8 mouse cellular contexts compared by ENCODE assay signal in the genomic region with DNA sequence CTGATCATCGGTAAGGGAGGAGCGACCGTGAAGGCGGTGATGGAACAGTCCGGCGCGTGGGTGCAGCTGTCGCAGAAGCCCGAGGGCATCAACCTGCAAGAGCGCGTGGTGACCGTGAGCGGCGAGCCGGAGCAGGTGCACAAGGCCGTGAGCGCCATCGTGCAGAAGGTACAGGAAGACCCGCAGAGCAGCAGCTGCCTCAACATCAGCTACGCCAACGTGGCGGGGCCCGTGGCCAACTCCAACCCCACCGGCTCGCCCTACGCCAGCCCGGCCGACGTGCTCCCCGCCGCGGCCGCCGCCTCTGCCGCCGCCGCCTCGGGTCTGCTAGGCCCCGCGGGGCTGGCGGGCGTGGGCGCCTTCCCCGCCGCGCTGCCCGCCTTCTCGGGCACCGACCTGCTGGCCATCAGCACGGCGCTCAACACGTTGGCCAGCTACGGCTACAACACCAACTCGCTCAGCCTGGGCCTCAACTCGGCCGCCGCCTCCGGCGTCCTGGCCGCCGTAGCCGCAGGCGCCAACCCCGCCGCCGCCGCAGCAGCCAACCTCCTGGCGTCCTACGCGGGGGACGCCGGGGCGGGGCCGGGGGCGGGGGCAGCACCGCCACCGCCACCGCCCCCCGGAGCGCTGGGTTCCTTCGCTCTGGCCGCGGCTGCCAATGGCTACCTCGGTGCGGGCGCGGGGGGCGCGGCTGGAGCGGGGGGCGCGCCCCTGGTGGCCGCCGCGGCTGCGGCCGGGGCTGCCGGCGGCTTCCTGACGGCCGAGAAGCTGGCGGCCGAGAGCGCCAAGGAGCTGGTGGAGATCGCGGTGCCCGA. TPM values are rescaled to one million over a fixed set of nuclear protein-coding genes. Genes with fewer than 3 reads are reported as not detected.
DNase-seq lines count a peak whose midpoint lies in the region; ATAC-seq and TF ChIP-seq lines count a peak whose summit lies in the region.

No protein-coding gene starts in this region.

- no peak overlapping the region for H3K27ac ChIP-seq in ES-Bruce4 (ENCODE audit: insufficient read depth, low read length)
- no peak overlapping the region for H3K27ac ChIP-seq in embryonic facial prominence, embryonic 15.5 days (replicated peaks)
- H3K27ac ChIP-seq in heart, embryonic 16.5 days (ENCODE audit: low read length) = peak overlapping the region; percentile 25; the same call in 1 of the 2 replicates
- H3K27ac ChIP-seq in kidney, postnatal 0 days = no peak overlapping the region
- H3K27ac ChIP-seq in liver, postnatal 0 days (ENCODE audit: low read depth) = no peak overlapping the region
- H3K27ac ChIP-seq in neural tube, embryonic 15.5 days (replicated peaks) = peak overlapping the region; percentile 71

- H3K4me3 ChIP-seq in ES-Bruce4 (ENCODE audit: low read depth, low read length) = peak overlapping the region; percentile 68
- peak overlapping the region; percentile 60 for H3K4me3 ChIP-seq in embryonic facial prominence, embryonic 15.5 days (replicated peaks)
- peak overlapping the region; percentile 70 for H3K4me3 ChIP-seq in heart, embryonic 16.5 days (ENCODE audit: low read length)
- H3K4me3 ChIP-seq in kidney, postnatal 0 days (replicated peaks; ENCODE audit: low read depth, low read length) = peak overlapping the region; percentile 53
- peak overlapping the region; percentile 47 for H3K4me3 ChIP-seq in liver, postnatal 0 days (ENCODE audit: low read depth, low read length)
- peak overlapping the region; percentile 34 for H3K4me3 ChIP-seq in neural tube, embryonic 15.5 days (replicated peaks)

- peak; percentile 76 for ATAC-seq in embryonic facial prominence, embryonic 15.5 days (ENCODE audit: insufficient number of reproducible peaks, low FRiP score, low TSS enrichment, low read depth)
- ATAC-seq in heart, embryonic 16.5 days (replicated peaks; ENCODE audit: extremely low read depth, insufficient read depth, low FRiP score) = peak; percentile 87
- peak; percentile 72 for ATAC-seq in kidney, postnatal 0 days (replicated peaks; ENCODE audit: low FRiP score, low read depth)
- ATAC-seq in liver, postnatal 0 days = peak; percentile 74
- ATAC-seq in neural tube, embryonic 15.5 days (ENCODE audit: low FRiP score) = peak; percentile 48

- H3K36me3 ChIP-seq in ES-Bruce4 (ENCODE audit: control insufficient read depth, insufficient read depth, low read length, poor library complexity, severe bottlenecking) = no peaks in the 10 kb centered on the region
- no peaks in the 10 kb centered on the region for H3K36me3 ChIP-seq in embryonic facial prominence, embryonic 15.5 days
- H3K36me3 ChIP-seq in heart, embryonic 16.5 days (ENCODE audit: control insufficient read depth, insufficient read depth) = no peaks in the 10 kb centered on the region
- no peaks in the 10 kb centered on the region for H3K36me3 ChIP-seq in kidney, postnatal 0 days (ENCODE audit: insufficient read depth, low read length)
- H3K36me3 ChIP-seq in liver, postnatal 0 days (replicated peaks; ENCODE audit: insufficient read depth, low read length) = no peaks in the 10 kb centered on the region
- peaks cover 25% of the 10 kb centered on the region for H3K36me3 ChIP-seq in neural tube, embryonic 15.5 days

- H3K27me3 ChIP-seq in ES-Bruce4 (ENCODE audit: control insufficient read depth, insufficient read depth, low read length, poor library complexity, severe bottlenecking) = no peaks in the 10 kb centered on the region; the same call in 1 of the 2 replicates
- peaks cover 68% of the 10 kb centered on the region for H3K27me3 ChIP-seq in embryonic facial prominence, embryonic 15.5 days
- peaks cover 52% of the 10 kb centered on the region for H3K27me3 ChIP-seq in heart, embryonic 16.5 days (ENCODE audit: control insufficient read depth, insufficient read depth, low read length)
- peaks cover 32% of the 10 kb centered on the region for H3K27me3 ChIP-seq in kidney, postnatal 0 days (ENCODE audit: insufficient read depth, low read length)
- peaks cover 64% of the 10 kb centered on the region for H3K27me3 ChIP-seq in liver, postnatal 0 days (ENCODE audit: insufficient read depth, low read length)
- no peaks in the 10 kb centered on the region for H3K27me3 ChIP-seq in neural tube, embryonic 15.5 days (replicated peaks)

- DNase-seq in adrenal gland, postnatal 36 days = peak; percentile 80 to 86
- peak; percentile 69 for DNase-seq in kidney, postnatal 0 days (ENCODE audit: low spot score)
- DNase-seq in liver, postnatal 0 days = peak; percentile 58
- DNase-seq in urinary bladder, postnatal 25 days (ENCODE audit: low spot score) = peak; percentile 27

- peaks cover 4% of the 10 kb centered on the region for H3K4me1 ChIP-seq in ES-Bruce4 (ENCODE audit: control insufficient read depth, insufficient read depth, low read length)
- H3K4me1 ChIP-seq in embryonic facial prominence, embryonic 15.5 days = peaks cover 17% of the 10 kb centered on the region
- peaks cover 6% of the 10 kb centered on the region for H3K4me1 ChIP-seq in heart, embryonic 16.5 days (ENCODE audit: control insufficient read depth, insufficient read depth, low read length)
- H3K4me1 ChIP-seq in kidney, postnatal 0 days (replicated peaks; ENCODE audit: insufficient read depth, low read length) = peaks cover 12% of the 10 kb centered on the region; the same call in 1 of the 2 replicates
- peaks cover 11% of the 10 kb centered on the region; the same call in 1 of the 2 replicates for H3K4me1 ChIP-seq in liver, postnatal 0 days (ENCODE audit: insufficient read depth)
- H3K4me1 ChIP-seq in neural tube, embryonic 15.5 days = peaks cover 44% of the 10 kb centered on the region

- H3K9ac ChIP-seq in ES-Bruce4 (ENCODE audit: low read depth, poor library complexity, severe bottlenecking) = peak overlapping the region; percentile 68
- peak overlapping the region; percentile 51 for H3K9ac ChIP-seq in embryonic facial prominence, embryonic 15.5 days
- H3K9ac ChIP-seq in heart, embryonic 16.5 days (ENCODE audit: low read length) = peak overlapping the region; percentile 78
- H3K9ac ChIP-seq in kidney, postnatal 0 days (ENCODE audit: low read depth, low read length) = peak overlapping the region; percentile 54; the same call in 1 of the 2 replicates
- peak overlapping the region; percentile 26; the same call in 1 of the 2 replicates for H3K9ac ChIP-seq in liver, postnatal 0 days (replicated peaks)
- peak overlapping the region; percentile 38 for H3K9ac ChIP-seq in neural tube, embryonic 15.5 days (replicated peaks)

- TF ChIP-seq EP300 in ES-Bruce4 (IDR thresholded peaks at IDR 0.05; ENCODE audit: insufficient read depth, low read depth, low read length) = no peak
- no peak for TF ChIP-seq EP300 in liver, postnatal 0 days (IDR thresholded peaks at IDR 0.05; ENCODE audit: low read depth)

- no peaks in the 10 kb centered on the region for H3K9me3 ChIP-seq in ES-Bruce4 (replicated peaks; ENCODE audit: control insufficient read depth, insufficient read depth, low read length, poor library complexity, severe bottlenecking)
- H3K9me3 ChIP-seq in embryonic facial prominence, embryonic 15.5 days (replicated peaks) = no peaks in the 10 kb centered on the region
- H3K9me3 ChIP-seq in heart, embryonic 16.5 days (replicated peaks; ENCODE audit: control insufficient read depth, low read length) = no peaks in the 10 kb centered on the region
- no peaks in the 10 kb centered on the region for H3K9me3 ChIP-seq in kidney, postnatal 0 days (replicated peaks; ENCODE audit: low read length)
- no peaks in the 10 kb centered on the region for H3K9me3 ChIP-seq in liver, postnatal 0 days (ENCODE audit: low read length)
- H3K9me3 ChIP-seq in neural tube, embryonic 15.5 days (replicated peaks) = no peaks in the 10 kb centered on the region

- WGBS in embryonic facial prominence, embryonic 15.5 days = under 1% methylated on average over 84 of the region's 107 CpGs
- 1% methylated on average over 83 of the region's 107 CpGs for WGBS in heart, embryonic 16.5 days
- 1% methylated on average over 94 of the region's 107 CpGs for WGBS in kidney, postnatal 0 days
- WGBS in liver, postnatal 0 days (ENCODE audit: insufficient replicate concordance) = 1% methylated on average over 77 of the region's 107 CpGs
- WGBS in neural tube, embryonic 15.5 days = 3% methylated on average over 77 of the region's 107 CpGs

- peak overlapping the region; percentile 98 for H3K4me2 ChIP-seq in embryonic facial prominence, embryonic 15.5 days (replicated peaks)
- H3K4me2 ChIP-seq in heart, embryonic 16.5 days (ENCODE audit: low read depth, low read length) = peak overlapping the region; percentile 99
- peak overlapping the region; percentile 98 for H3K4me2 ChIP-seq in kidney, postnatal 0 days (ENCODE audit: low read length)
- peak overlapping the region; percentile 88 for H3K4me2 ChIP-seq in liver, postnatal 0 days (ENCODE audit: low read depth, low read length)
- peak overlapping the region; percentile 62 for H3K4me2 ChIP-seq in neural tube, embryonic 15.5 days

- no peak for TF ChIP-seq POLR2A in ES-Bruce4 (IDR thresholded peaks at IDR 0.05; ENCODE audit: insufficient read depth, low read length)

- no peak for TF ChIP-seq CTCF in ES-Bruce4 (IDR thresholded peaks at IDR 0.05; ENCODE audit: low read depth, low read length)
- TF ChIP-seq CTCF in kidney, postnatal 0 days (IDR thresholded peaks at IDR 0.05; ENCODE audit: low read depth) = no peak; the same call in 1 of the 2 replicates
- no peak for TF ChIP-seq CTCF in liver, postnatal 0 days (IDR thresholded peaks at IDR 0.05; ENCODE audit: low read depth)

RNA-seq across cellular contexts. Expression of gene Nanos2, which starts 29.4 kb away (rescaled TPM):
- not detected in 2 replicates for polyA plus RNA-seq in ES-Bruce4 (2011; ENCODE audit: insufficient read depth, insufficient read length, low read depth, missing spikeins)
- not detected for total RNA-seq in adrenal gland, postnatal 36 days (2021)
- polyA plus RNA-seq in embryonic facial prominence, embryonic 15.5 days (2015; fragmentation: Nextera tagmentation; extraction: Ambion mirVana) = not detected in 2 replicates
- not detected in 2 replicates for polyA plus RNA-seq in heart, embryonic 16.5 days (2015; fragmentation: Nextera tagmentation; extraction: Ambion mirVana)
- 0.09 TPM in 1 of 2 replicates, not detected in the other for polyA plus RNA-seq in kidney, postnatal 0 days (2015; fragmentation: Nextera tagmentation; extraction: Ambion mirVana)
- polyA plus RNA-seq in liver, postnatal 0 days (2015; fragmentation: Nextera tagmentation; extraction: Ambion mirVana) = not detected in 2 replicates
- 0.84 and 0.93 TPM in 2 replicates for polyA plus RNA-seq in neural tube, embryonic 15.5 days (2015; fragmentation: Nextera tagmentation; extraction: Ambion mirVana)

RNA-seq across cellular contexts. Expression of gene Nova2, which starts 32.1 kb away (rescaled TPM):
- polyA plus RNA-seq in ES-Bruce4 (2011; ENCODE audit: insufficient read depth, insufficient read length, low read depth, missing spikeins) = 7.5 TPM in 2 replicates
- total RNA-seq in adrenal gland, postnatal 36 days (2021) = 1 to 10 TPM; 3.7 to 5.4 TPM
- 0.56 and 0.60 TPM in 2 replicates for polyA plus RNA-seq in embryonic facial prominence, embryonic 15.5 days (2015; fragmentation: Nextera tagmentation; extraction: Ambion mirVana)
- 0.64 and 0.82 TPM in 2 replicates for polyA plus RNA-seq in heart, embryonic 16.5 days (2015; fragmentation: Nextera tagmentation; extraction: Ambion mirVana)
- polyA plus RNA-seq in kidney, postnatal 0 days (2015; fragmentation: Nextera tagmentation; extraction: Ambion mirVana) = 0.55 and 0.58 TPM in 2 replicates
- polyA plus RNA-seq in liver, postnatal 0 days (2015; fragmentation: Nextera tagmentation; extraction: Ambion mirVana) = 0.08 and 0.12 TPM in 2 replicates
- 9.4 and 10.6 TPM in 2 replicates for polyA plus RNA-seq in neural tube, embryonic 15.5 days (2015; fragmentation: Nextera tagmentation; extraction: Ambion mirVana)

RNA-seq across cellular contexts. Expression of gene Mypop, which starts 33.3 kb away (rescaled TPM):
- polyA plus RNA-seq in ES-Bruce4 (2011; ENCODE audit: insufficient read depth, insufficient read length, low read depth, missing spikeins) = 4.0 and 5.5 TPM in 2 replicates
- total RNA-seq in adrenal gland, postnatal 36 days (2021) = 10 to 100 TPM; 10.3 to 12.2 TPM
- polyA plus RNA-seq in embryonic facial prominence, embryonic 15.5 days (2015; fragmentation: Nextera tagmentation; extraction: Ambion mirVana) = 5.9 and 6.3 TPM in 2 replicates
- 1.8 and 1.9 TPM in 2 replicates for polyA plus RNA-seq in heart, embryonic 16.5 days (2015; fragmentation: Nextera tagmentation; extraction: Ambion mirVana)
- polyA plus RNA-seq in kidney, postnatal 0 days (2015; fragmentation: Nextera tagmentation; extraction: Ambion mirVana) = 3.3 and 3.6 TPM in 2 replicates
- polyA plus RNA-seq in liver, postnatal 0 days (2015; fragmentation: Nextera tagmentation; extraction: Ambion mirVana) = 0.39 and 0.55 TPM in 2 replicates
- polyA plus RNA-seq in neural tube, embryonic 15.5 days (2015; fragmentation: Nextera tagmentation; extraction: Ambion mirVana) = 7.6 and 8.0 TPM in 2 replicates

RNA-seq across cellular contexts. Expression of gene Irf2bp1, which starts 46.1 kb away (rescaled TPM):
- 16.2 and 20.9 TPM in 2 replicates for polyA plus RNA-seq in ES-Bruce4 (2011; ENCODE audit: insufficient read depth, insufficient read length, low read depth, missing spikeins)
- total RNA-seq in adrenal gland, postnatal 36 days (2021) = 10 to 100 TPM; 47.0 to 47.5 TPM
- 31.1 and 32.2 TPM in 2 replicates for polyA plus RNA-seq in embryonic facial prominence, embryonic 15.5 days (2015; fragmentation: Nextera tagmentation; extraction: Ambion mirVana)
- polyA plus RNA-seq in heart, embryonic 16.5 days (2015; fragmentation: Nextera tagmentation; extraction: Ambion mirVana) = 12.5 and 12.7 TPM in 2 replicates
- polyA plus RNA-seq in kidney, postnatal 0 days (2015; fragmentation: Nextera tagmentation; extraction: Ambion mirVana) = 15.2 and 17.3 TPM in 2 replicates
- polyA plus RNA-seq in liver, postnatal 0 days (2015; fragmentation: Nextera tagmentation; extraction: Ambion mirVana) = 6.3 and 8.8 TPM in 2 replicates
- polyA plus RNA-seq in neural tube, embryonic 15.5 days (2015; fragmentation: Nextera tagmentation; extraction: Ambion mirVana) = 28.4 and 28.6 TPM in 2 replicates

RNA-seq across cellular contexts. Expression of gene Ccdc61, which starts 47.6 kb away (rescaled TPM):
- 36.4 and 39.9 TPM in 2 replicates for polyA plus RNA-seq in ES-Bruce4 (2011; ENCODE audit: insufficient read depth, insufficient read length, low read depth, missing spikeins)
- 10 to 100 TPM; 11.5 to 12.1 TPM for total RNA-seq in adrenal gland, postnatal 36 days (2021)
- 31.8 and 40.3 TPM in 2 replicates for polyA plus RNA-seq in embryonic facial prominence, embryonic 15.5 days (2015; fragmentation: Nextera tagmentation; extraction: Ambion mirVana)
- polyA plus RNA-seq in heart, embryonic 16.5 days (2015; fragmentation: Nextera tagmentation; extraction: Ambion mirVana) = 21.7 and 23.7 TPM in 2 replicates
- 22.4 and 26.3 TPM in 2 replicates for polyA plus RNA-seq in kidney, postnatal 0 days (2015; fragmentation: Nextera tagmentation; extraction: Ambion mirVana)
- polyA plus RNA-seq in liver, postnatal 0 days (2015; fragmentation: Nextera tagmentation; extraction: Ambion mirVana) = 5.6 and 7.5 TPM in 2 replicates
- polyA plus RNA-seq in neural tube, embryonic 15.5 days (2015; fragmentation: Nextera tagmentation; extraction: Ambion mirVana) = 29.9 and 31.9 TPM in 2 replicates

Comparison
In these comparisons a context has a peak if more than half of its experiments do, and no peak if none do; other contexts are left out.
1. H3K27ac ChIP-seq: peak in heart, embryonic 16.5 days (single experiment) and neural tube, embryonic 15.5 days (single experiment); none in ES-Bruce4 (single experiment), embryonic facial prominence, embryonic 15.5 days (single experiment), kidney, postnatal 0 days (single experiment) and liver, postnatal 0 days (single experiment).
2. H3K9ac ChIP-seq: peak in every context shown above with its lines; median percentile 78 in heart, embryonic 16.5 days; 68 in ES-Bruce4; 54 in kidney, postnatal 0 days; 51 in embryonic facial prominence, embryonic 15.5 days; 38 in neural tube, embryonic 15.5 days; 26 in liver, postnatal 0 days.
3. DNase-seq: peak in every context shown above with its lines; median percentile 83 in adrenal gland, postnatal 36 days; 69 in kidney, postnatal 0 days; 58 in liver, postnatal 0 days; 27 in urinary bladder, postnatal 25 days.
4. Peak in every context shown above with its lines, with median percentiles within 50 percentile points of each other: H3K4me3 ChIP-seq, ATAC-seq and H3K4me2 ChIP-seq.